Comparison of ENCODE assay signal across 18 mouse cellular contexts in genomic region chr5:9895297-9895696, GRCm38 (mm10).
"Had no signal": no experiment of that assay in that cellular context is flagged by ENCODE, and none has a peak within 500 bp of the region (broad histone marks: within the 10 kb centered on the region; RNA-seq: fewer than 3 reads in every experiment).

No protein-coding gene starts in this region.

- H3K4me3 ChIP-seq: limb, embryonic 10.5 days; limb, embryonic 13.5 days; liver, embryonic 12.5 days; liver, embryonic 15.5 days; lung, embryonic 15.5 days; megakaryocyte, embryonic 14.5 days; midbrain, embryonic 10.5 days had no signal

- H3K4me1 ChIP-seq: limb, embryonic 10.5 days; limb, embryonic 13.5 days; liver, embryonic 12.5 days; liver, embryonic 15.5 days; lung, embryonic 15.5 days; megakaryocyte, embryonic 14.5 days; midbrain, embryonic 10.5 days had no signal

- H3K27me3 ChIP-seq: limb, embryonic 13.5 days; liver, embryonic 12.5 days; liver, embryonic 15.5 days; lung, embryonic 15.5 days; megakaryocyte, embryonic 14.5 days had no signal

- H3K9me3 ChIP-seq: limb, embryonic 10.5 days; limb, embryonic 13.5 days; liver, embryonic 15.5 days; lung, embryonic 15.5 days; midbrain, embryonic 10.5 days had no signal

- ATAC-seq: liver, embryonic 12.5 days had no signal

- DNase-seq: kidney, adult 9 months; kidney, postnatal 14 days; kidney, postnatal 4 days; liver; lung, adult 18-20 months; lung, postnatal 10 days; lung, postnatal 36 days; midbrain, embryonic 14.5 days; thymus, adult 18-20 months; thymus, postnatal 14 days; thymus, postnatal 4 days had no signal

- H3K9ac ChIP-seq: limb, embryonic 13.5 days; liver, embryonic 12.5 days; liver, embryonic 15.5 days; lung, embryonic 15.5 days had no signal

- H3K4me2 ChIP-seq: limb, embryonic 13.5 days; liver, embryonic 12.5 days; liver, embryonic 15.5 days; lung, embryonic 15.5 days had no signal

- H3K36me3 ChIP-seq: limb, embryonic 10.5 days; limb, embryonic 13.5 days; liver, embryonic 12.5 days; liver, embryonic 15.5 days; lung, embryonic 15.5 days; midbrain, embryonic 10.5 days had no signal

- H3K27ac ChIP-seq: limb, embryonic 10.5 days; limb, embryonic 13.5 days; liver, embryonic 12.5 days; liver, embryonic 15.5 days; lung, embryonic 15.5 days; midbrain, embryonic 10.5 days had no signal
